Mouse (Mus musculus) erythroblast, embryonic 14.5 days (primary cell): ENCODE measurements around the gene Rnaseh2a.

Experiments used
- GATA1 ChIP-seq: IDR thresholded peaks from 2 replicates; pipeline ENCODE4 v1.6.1; 2012; ENCODE audit warnings: low read length, inconsistent platforms, mixed read lengths
- TAL1 ChIP-seq: IDR thresholded peaks from 3 replicates; pipeline ENCODE4 v1.6.1; 2012; ENCODE audit warnings: low read length, inconsistent platforms, mixed read lengths

DNA sequence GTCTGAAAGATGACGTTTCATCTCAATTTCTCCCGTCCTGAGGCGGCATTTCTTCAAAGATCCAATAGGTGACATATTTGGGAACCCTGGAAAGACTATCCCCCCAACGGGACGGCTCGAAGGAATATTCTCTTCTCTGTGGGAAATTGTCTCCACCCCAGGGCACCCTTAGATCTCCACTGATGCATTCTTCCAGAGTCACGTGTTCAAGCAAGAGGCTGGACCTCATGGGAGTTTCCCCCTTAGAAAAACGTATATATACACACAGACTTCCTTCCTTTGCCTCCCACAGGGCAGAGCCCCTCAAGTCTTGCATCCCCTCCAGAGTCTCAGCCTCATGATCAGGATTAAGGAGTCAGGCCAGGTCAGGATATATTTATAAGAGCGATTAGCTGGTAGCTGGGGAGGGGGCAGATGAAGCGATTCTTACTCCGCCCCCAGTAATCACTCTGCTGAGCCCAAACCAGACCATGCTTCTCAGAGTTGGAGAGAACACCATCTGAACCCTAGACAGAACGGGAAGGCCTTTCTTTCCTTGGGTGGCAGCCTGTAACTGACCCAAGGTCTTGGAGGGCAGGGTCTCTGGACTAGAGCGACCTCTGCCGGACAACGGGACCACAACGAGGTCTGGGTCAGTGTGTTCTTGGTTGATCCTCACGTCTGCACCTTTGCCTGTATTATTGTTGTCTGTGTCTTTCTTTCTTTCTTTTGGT is 22.9 kb downstream of the Rnaseh2a start, which contains the start of gene Rtbdn:
- TF ChIP-seq TAL1 (no peak), GATA1 (no peak)
